Mouse (Mus musculus): Measurements from ENCODE around the gene Eps8l2.

DNA sequence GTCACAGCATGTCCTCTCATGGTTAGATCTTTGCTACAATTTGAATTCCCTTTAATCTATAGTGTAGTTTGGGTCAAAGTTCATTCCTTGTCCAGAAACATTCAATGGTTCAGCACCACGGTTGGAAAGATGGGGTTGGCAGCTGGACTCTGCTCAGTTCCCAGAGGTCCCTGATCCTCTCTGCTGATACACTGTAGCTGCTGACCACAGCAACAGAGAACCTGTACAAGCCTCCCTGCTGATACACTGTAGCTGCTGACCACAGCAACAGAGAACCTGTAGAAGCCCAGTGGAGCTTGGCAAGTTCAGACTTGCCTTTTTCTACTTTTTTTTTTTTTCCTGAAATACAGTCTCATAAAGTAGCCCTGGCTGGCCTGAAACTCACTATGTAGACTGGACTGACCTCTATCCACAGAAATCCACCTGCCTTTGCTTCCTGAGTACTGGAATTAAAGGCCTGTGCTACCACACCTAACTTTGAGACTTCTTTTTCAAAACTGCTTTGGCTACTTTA, 21.0 kb upstream of the Eps8l2 start:
- TF ChIP-seq CTCF (IDR thresholded peaks at IDR 0.05) = no peak
- no peak for TF ChIP-seq EP300 (IDR thresholded peaks at IDR 0.05)
